Mouse (Mus musculus) splenic B cell, adult 2 months (primary cell): ENCODE measurements at regions not wholly inside any gene's neighbourhood (a gene's known extent, or its start where the extent isn't known, plus 50 kb on each side); places are given as distances from the start of the nearest gene placed in this dataset.
"Not testable (repeated sequence)": the region's sequence is repeated elsewhere in the genome, so short reads cannot be mapped to it uniquely, and the experiment has no call there.

Experiments used
- DNase-seq: peaks from one replicate; pipeline ENCODE4 v3.0.0-alpha.2; 2011; ENCODE audit warnings: low read depth, low spot score
- H3K27me3 ChIP-seq: 2 replicates; pipeline ENCODE4 v1.6.1; 2012; ENCODE audit warnings: mild to moderate bottlenecking, low read length, moderate library complexity, mixed read lengths; ENCODE audit not compliant: control insufficient read depth, poor library complexity, insufficient read depth, severe bottlenecking
- H3K36me3 ChIP-seq: 2 replicates; pipeline ENCODE4 v1.6.1; 2012; ENCODE audit warnings: mild to moderate bottlenecking, low read length, moderate library complexity, mixed read lengths; ENCODE audit not compliant: control insufficient read depth, poor library complexity, insufficient read depth, severe bottlenecking

- H3K27me3 ChIP-seq, result no peaks in the 10 kb centered on the region
- H3K36me3 ChIP-seq, result no peaks in the 10 kb centered on the region
- DNase-seq, result no peak
These were observed 148.4 kb upstream of the Vrk2 start for GRCm38 (mm10) chr11:26742235-26742634.

- Histone ChIP-seq H3K36me3 (no peaks in the 10 kb centered on the region), H3K27me3 (no peaks in the 10 kb centered on the region)
- no peak for DNase-seq
These were observed 145.9 kb upstream of the Vrk2 start for GRCm38 (mm10) chr11:26739732-26740131.

- Histone ChIP-seq H3K36me3 (no peaks in the 10 kb centered on the region), H3K27me3 (no peaks in the 10 kb centered on the region)
- DNase-seq, result no peak
These were observed 133.2 kb upstream of the Vrk2 start for GRCm38 (mm10) chr11:26726969-26727368.

- no peak for DNase-seq
- no peaks in the 10 kb centered on the region for H3K27me3 ChIP-seq
- no peaks in the 10 kb centered on the region for H3K36me3 ChIP-seq
These were observed 131.3 kb upstream of the Vrk2 start for GRCm38 (mm10) chr11:26724963-26725721.

GRCm38 (mm10) chr11:26722292-26722691, 128.5 kb upstream of the Vrk2 start:
- Histone ChIP-seq H3K36me3 (no peaks in the 10 kb centered on the region), H3K27me3 (no peaks in the 10 kb centered on the region)
- DNase-seq, result no peak

- no peak for DNase-seq
- Histone ChIP-seq H3K27me3 (no peaks in the 10 kb centered on the region), H3K36me3 (no peaks in the 10 kb centered on the region)
These were observed 127.4 kb upstream of the Vrk2 start for GRCm38 (mm10) chr11:26721173-26721572.

GRCm38 (mm10) chr11:26711237-26711636, 117.4 kb upstream of the Vrk2 start:
- H3K27me3 ChIP-seq, H3K36me3 ChIP-seq, DNase-seq: not testable (repeated sequence)

- Histone ChIP-seq H3K27me3 (no peaks in the 10 kb centered on the region), H3K36me3 (no peaks in the 10 kb centered on the region)
- no peak for DNase-seq
These were observed 114.8 kb upstream of the Vrk2 start for GRCm38 (mm10) chr11:26708636-26709035.

- no peaks in the 10 kb centered on the region for H3K27me3 ChIP-seq
- H3K36me3 ChIP-seq, result no peaks in the 10 kb centered on the region
- DNase-seq, result no peak
These were observed 90.1 kb upstream of the Vrk2 start for GRCm38 (mm10) chr11:26683850-26684249.

GRCm38 (mm10) chr11:26667251-26667650, 73.5 kb upstream of the Vrk2 start:
- Histone ChIP-seq H3K36me3 (no peaks in the 10 kb centered on the region), H3K27me3 (no peaks in the 10 kb centered on the region)
- DNase-seq, result no peak

- Histone ChIP-seq H3K27me3 (no peaks in the 10 kb centered on the region), H3K36me3 (no peaks in the 10 kb centered on the region)
- no peak for DNase-seq
These were observed 67.1 kb upstream of the Vrk2 start for GRCm38 (mm10) chr11:26660878-26661277.

GRCm38 (mm10) chr11:26649165-26649564, 55.4 kb upstream of the Vrk2 start:
- peak; percentile 23 for DNase-seq
- not testable (repeated sequence) for H3K36me3 ChIP-seq, H3K27me3 ChIP-seq
